Mouse (Mus musculus) layer of hippocampus, adult 11-12 months (tissue): ENCODE measurements around the gene I0C0044D17Rik.

Experiments
- DNase-seq: peaks from one replicate; pipeline ENCODE4 v3.0.0; 2022; ENCODE audit warnings: low spot score

I0C0044D17Rik gene

DNA sequence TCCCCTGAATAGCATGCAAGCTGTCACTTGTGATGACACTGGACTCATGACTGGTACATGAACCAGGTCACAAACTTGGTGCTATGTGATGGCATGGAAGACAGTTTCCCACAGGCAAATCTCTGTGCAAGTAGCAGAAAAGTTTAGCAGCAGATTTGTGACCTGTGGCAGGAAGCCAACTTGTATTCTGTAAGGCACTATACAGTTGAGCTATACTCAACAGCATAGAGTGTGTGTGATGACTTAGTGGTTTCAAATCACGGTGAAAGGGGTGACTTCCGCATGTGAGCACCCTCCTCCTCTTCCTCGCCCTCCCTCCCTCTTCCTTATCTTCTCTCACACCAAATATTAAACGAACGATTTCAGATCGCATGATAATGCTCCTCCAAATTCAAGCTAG lies 46.2 kb downstream of the I0C0044D17Rik start:
- DNase-seq: no peak

DNA sequence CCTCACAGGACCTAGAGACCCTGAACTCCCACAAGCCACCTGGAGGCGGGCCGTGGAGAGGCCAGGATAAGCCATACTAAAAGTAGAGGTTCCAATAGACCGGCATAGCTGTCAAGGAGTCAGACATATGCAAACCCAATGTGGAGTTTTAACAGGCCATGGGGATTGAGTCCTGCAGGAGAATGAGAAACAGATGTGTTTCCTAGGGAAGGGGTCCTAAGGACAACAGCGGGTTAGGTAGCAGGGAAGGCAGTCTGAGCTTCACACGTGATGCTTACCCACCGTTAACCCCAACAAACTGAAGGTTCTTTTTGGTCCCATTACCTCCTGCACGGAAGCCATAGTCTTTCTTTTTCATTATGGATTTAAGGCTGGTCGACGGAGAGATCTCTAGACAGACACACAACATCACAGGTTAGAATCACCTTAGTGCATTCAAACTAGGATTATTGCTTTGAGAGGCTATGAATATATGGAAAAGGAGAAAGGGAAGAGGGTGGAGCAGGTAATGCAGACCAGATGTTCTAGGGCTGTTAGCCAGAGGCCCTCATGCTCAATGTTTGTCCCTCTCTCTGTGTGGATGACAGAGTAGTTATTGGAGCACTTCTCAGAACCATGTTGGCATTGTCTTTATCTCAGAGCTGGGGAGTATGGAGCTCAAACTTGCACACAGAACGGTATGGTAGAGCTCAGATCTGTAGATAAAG lies 46.8 kb downstream of the I0C0044D17Rik start:
- no peak for DNase-seq

DNA sequence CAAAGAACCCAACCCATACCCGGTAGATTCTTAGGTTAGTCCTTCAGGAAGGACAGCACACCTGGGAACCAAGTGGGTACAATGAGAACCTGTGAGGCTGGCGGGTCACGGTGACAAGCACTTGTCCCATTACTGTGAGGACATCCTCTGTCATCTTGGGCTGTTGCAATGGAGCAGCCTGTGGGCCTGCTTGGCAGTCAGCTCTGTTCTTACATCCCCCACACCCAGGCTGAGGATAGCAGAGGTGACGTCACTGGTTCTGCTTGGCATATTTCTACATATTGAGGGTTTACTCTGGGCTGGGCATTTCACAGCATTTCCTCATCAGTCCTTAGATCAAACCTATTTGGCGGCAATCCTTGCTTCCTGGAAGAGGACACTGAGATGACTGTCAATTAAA lies 49.9 kb downstream of the I0C0044D17Rik start:
- no peak for DNase-seq
